In genomic region chr13:119596321-119597211, GRCm38 (mm10) we compare ENCODE assay signal across 10 mouse cellular contexts. TPM values are rescaled to one million over a fixed set of nuclear protein-coding genes. Genes with fewer than 3 reads are reported as not detected.
DNase-seq lines count a peak whose midpoint lies in the region; ATAC-seq and TF ChIP-seq lines count a peak whose summit lies in the region.
"Not testable (repeated sequence)": the region's sequence is repeated elsewhere in the genome, so short reads cannot be mapped to it uniquely, and the experiment has no call there.
"Had no signal": no experiment of that assay in that cellular context is flagged by ENCODE, and none has a peak within 500 bp of the region (broad histone marks: within the 10 kb centered on the region; RNA-seq: fewer than 3 reads in every experiment).

No protein-coding gene starts in this region.

- 70% methylated on average over 16 of the region's 16 CpGs for WGBS in embryonic facial prominence, embryonic 12.5 days
- WGBS in heart, embryonic 10.5 days, result 73% methylated on average over 16 of the region's 16 CpGs
- WGBS in intestine, embryonic 16.5 days, result 72% methylated on average over 14 of the region's 16 CpGs
- 62% methylated on average over 16 of the region's 16 CpGs for WGBS in liver, embryonic 15.5 days (ENCODE audit: insufficient replicate concordance)
- 69% methylated on average over 14 of the region's 16 CpGs for WGBS in midbrain, postnatal 0 days

- not testable (repeated sequence) for H3K4me1 ChIP-seq in embryonic facial prominence, embryonic 12.5 days; heart, embryonic 10.5 days; intestine, embryonic 16.5 days (ENCODE audit: control insufficient read depth, insufficient read depth, low read length); liver, embryonic 15.5 days (replicated peaks); midbrain, postnatal 0 days (ENCODE audit: insufficient read depth, low read length)

- H3K9me3 ChIP-seq in embryonic facial prominence, embryonic 12.5 days, result peaks cover 22% of the 10 kb centered on the region
- H3K9me3 ChIP-seq in heart, embryonic 10.5 days, result peaks cover 21% of the 10 kb centered on the region
- peaks cover 18% of the 10 kb centered on the region for H3K9me3 ChIP-seq in intestine, embryonic 16.5 days (ENCODE audit: control insufficient read depth, low read length)
- H3K9me3 ChIP-seq in liver, embryonic 15.5 days (replicated peaks), result peaks cover 21% of the 10 kb centered on the region
- H3K9me3 ChIP-seq in midbrain, postnatal 0 days (ENCODE audit: low read length), result not testable (repeated sequence)

- H3K27me3 ChIP-seq in embryonic facial prominence, embryonic 12.5 days; heart, embryonic 10.5 days (ENCODE audit: insufficient read depth, poor library complexity, severe bottlenecking); intestine, embryonic 16.5 days (replicated peaks; ENCODE audit: control insufficient read depth, insufficient read depth, low read length); liver, embryonic 15.5 days; midbrain, postnatal 0 days (ENCODE audit: insufficient read depth, low read length): not testable (repeated sequence)

- not testable (repeated sequence) for H3K4me3 ChIP-seq in embryonic facial prominence, embryonic 12.5 days; heart, embryonic 10.5 days; intestine, embryonic 16.5 days (ENCODE audit: low read length); liver, embryonic 15.5 days (replicated peaks); midbrain, postnatal 0 days (ENCODE audit: low read depth, low read length)

- H3K9ac ChIP-seq in embryonic facial prominence, embryonic 12.5 days; intestine, embryonic 16.5 days (ENCODE audit: low read depth, low read length); liver, embryonic 15.5 days; midbrain, postnatal 0 days (replicated peaks; ENCODE audit: low read length, poor library complexity, severe bottlenecking): not testable (repeated sequence)

- not testable (repeated sequence) for TF ChIP-seq CTCF in midbrain, postnatal 0 days (IDR thresholded peaks at IDR 0.05)

- not testable (repeated sequence) for H3K36me3 ChIP-seq in embryonic facial prominence, embryonic 12.5 days; heart, embryonic 10.5 days; intestine, embryonic 16.5 days (ENCODE audit: control insufficient read depth, insufficient read depth, low read length); liver, embryonic 15.5 days (replicated peaks); midbrain, postnatal 0 days (ENCODE audit: insufficient read depth, low read length)

- not testable (repeated sequence) for H3K4me2 ChIP-seq in embryonic facial prominence, embryonic 12.5 days (replicated peaks); intestine, embryonic 16.5 days (ENCODE audit: low read depth, low read length); liver, embryonic 15.5 days; midbrain, postnatal 0 days (ENCODE audit: low read depth, low read length, poor library complexity, severe bottlenecking)

- peak; percentile 96 for ATAC-seq in embryonic facial prominence, embryonic 12.5 days (ENCODE audit: insufficient number of reproducible peaks, insufficient read depth, low FRiP score, low TSS enrichment)
- peak; percentile 91 for ATAC-seq in intestine, embryonic 16.5 days
- ATAC-seq in liver, embryonic 15.5 days (ENCODE audit: insufficient read depth), result peak; percentile 80
- ATAC-seq in midbrain, postnatal 0 days (ENCODE audit: low FRiP score), result peak; percentile 89

- not testable (repeated sequence) for H3K27ac ChIP-seq in embryonic facial prominence, embryonic 12.5 days; heart, embryonic 10.5 days; intestine, embryonic 16.5 days (ENCODE audit: low read length); liver, embryonic 15.5 days (replicated peaks); midbrain, postnatal 0 days (ENCODE audit: low read depth, low read length)

- peak; percentile 52 for DNase-seq in 3T3-L1 (ENCODE audit: low read depth, low spot score)
- DNase-seq in adrenal gland, postnatal 14 days, result peak; percentile 65
- peak; percentile 92 for DNase-seq in heart, embryonic 10.5 days (ENCODE audit: low spot score)
- peak; percentile 64 for DNase-seq in midbrain, postnatal 0 days (ENCODE audit: low spot score)
- DNase-seq in spleen, postnatal 36 days (ENCODE audit: low spot score in 2 of 2), result peak; percentile 28 to 46

RNA-seq across cellular contexts. Expression of gene Ccl28, which starts 27.1 kb away (rescaled TPM):
- total RNA-seq in adrenal gland, postnatal 14 days (2021), result 0.34 and 0.78 TPM in 2 replicates
- 0.06 and 0.19 TPM in 2 replicates for polyA plus RNA-seq in embryonic facial prominence, embryonic 12.5 days (2016; fragmentation: Nextera tagmentation; extraction: Ambion mirVana)
- 0.04 TPM in 1 of 2 replicates, not detected in the other for polyA plus RNA-seq in heart, embryonic 10.5 days (2016; fragmentation: Nextera tagmentation; extraction: Ambion mirVana)
- polyA plus RNA-seq in intestine, embryonic 16.5 days (2015; fragmentation: Nextera tagmentation; extraction: Ambion mirVana), result 0.42 and 0.44 TPM in 2 replicates
- polyA plus RNA-seq in liver, embryonic 15.5 days (2015; fragmentation: Nextera tagmentation; extraction: Ambion mirVana), result not detected in 2 replicates
- total RNA-seq in midbrain, postnatal 0 days (2014; rRNA removed), result 2.9 and 3.4 TPM in 2 replicates
- polyA plus RNA-seq in midbrain, postnatal 0 days (2015; fragmentation: Nextera tagmentation; extraction: Ambion mirVana), result 0.34 and 0.41 TPM in 2 replicates
- total RNA-seq: heart, postnatal 36 days had no signal
- polyA plus RNA-seq: CD4-positive, CD25-positive, alpha-beta regulatory T cell, adult 4 months had no signal

Comparison
In these comparisons a context has a peak if more than half of its experiments do, and no peak if none do; other contexts are left out.
1. DNase-seq: peak in every context shown above with its lines; median percentile 92 in heart, embryonic 10.5 days; 65 in adrenal gland, postnatal 14 days; 64 in midbrain, postnatal 0 days; 52 in 3T3-L1; 37 in spleen, postnatal 36 days.